Mouse (Mus musculus): ENCODE measurements at regions not wholly inside any gene's neighbourhood (a gene's known extent, or its start where the extent isn't known, plus 50 kb on each side); places are given as distances from the start of the nearest gene placed in this dataset.

DNA sequence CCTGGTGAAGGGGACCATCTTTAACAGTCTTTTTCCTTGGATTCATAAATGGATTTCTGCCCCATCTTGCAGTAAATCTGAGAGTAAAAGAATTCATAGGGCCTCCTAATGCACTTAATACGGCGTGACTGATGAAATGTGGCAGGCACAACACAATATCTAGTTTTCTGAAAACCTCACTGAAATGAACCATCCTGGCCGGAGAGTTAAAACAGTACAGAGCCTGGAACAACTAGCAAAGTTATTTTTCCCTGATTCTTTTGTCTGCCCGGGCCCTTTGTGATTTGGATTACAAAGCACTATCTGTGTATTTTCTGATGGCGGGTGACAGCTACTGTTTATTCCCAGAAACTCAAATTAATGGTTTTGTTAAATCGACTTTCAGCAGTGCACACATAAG is 283.8 kb downstream of the Tox3 start:
- 60% methylated on average over 6 of the region's 6 CpGs for WGBS
- Histone ChIP-seq H3K4me3 (replicated peaks; ENCODE audit: low read depth, low read length) (no peak overlapping the region), H3K4me1 (replicated peaks; ENCODE audit: insufficient read depth, low read length) (no peaks in the 10 kb centered on the region), H3K36me3 (ENCODE audit: insufficient read depth, low read length) (no peaks in the 10 kb centered on the region), H3K27ac (no peak overlapping the region), H3K27me3 (ENCODE audit: insufficient read depth, low read length) (no peaks in the 10 kb centered on the region), H3K9me3 (replicated peaks; ENCODE audit: low read length) (no peaks in the 10 kb centered on the region), H3K9ac (ENCODE audit: low read depth, low read length) (no peak overlapping the region), H3K4me2 (ENCODE audit: low read length) (no peak overlapping the region)
- no peak for ATAC-seq (replicated peaks; ENCODE audit: low FRiP score, low read depth)
- no peak for DNase-seq (ENCODE audit: low spot score)
- no peak for TF ChIP-seq CTCF (IDR thresholded peaks at IDR 0.05; ENCODE audit: low read depth)

DNA sequence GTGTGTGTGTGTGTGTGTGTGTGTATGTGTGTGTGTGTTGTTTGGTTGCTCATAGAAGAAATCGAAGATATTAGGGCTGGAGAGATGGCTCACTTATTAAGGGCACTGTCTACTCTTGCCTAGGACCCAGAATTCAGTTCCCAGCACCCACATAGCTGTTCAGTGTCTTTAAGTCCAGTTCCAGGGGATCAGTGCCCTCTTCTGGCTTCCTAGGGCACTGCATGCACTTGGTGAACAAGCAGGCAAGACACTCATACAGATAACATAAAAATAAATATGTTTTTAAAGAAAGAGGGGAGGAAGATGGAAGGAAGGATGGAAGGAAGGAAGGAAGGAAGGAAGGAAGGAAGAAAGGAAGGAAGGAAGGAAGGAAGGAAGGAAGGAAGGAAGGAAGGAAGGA is 284.9 kb downstream of the Tox3 start:
- Histone ChIP-seq H3K9me3 (replicated peaks; ENCODE audit: low read length) (no peaks in the 10 kb centered on the region), H3K4me3 (replicated peaks; ENCODE audit: low read depth, low read length) (no peak overlapping the region), H3K27ac (no peak overlapping the region), H3K4me2 (ENCODE audit: low read length) (no peak overlapping the region), H3K27me3 (ENCODE audit: insufficient read depth, low read length) (no peaks in the 10 kb centered on the region), H3K4me1 (replicated peaks; ENCODE audit: insufficient read depth, low read length) (no peaks in the 10 kb centered on the region), H3K36me3 (ENCODE audit: insufficient read depth, low read length) (no peaks in the 10 kb centered on the region), H3K9ac (ENCODE audit: low read depth, low read length) (no peak overlapping the region)
- no peak for DNase-seq (ENCODE audit: low spot score)
- peak; percentile 52 for TF ChIP-seq CTCF (IDR thresholded peaks at IDR 0.05; ENCODE audit: low read depth)
- 92% methylated on average over 1 of the region's 1 CpGs for WGBS
- no peak for ATAC-seq (replicated peaks; ENCODE audit: low FRiP score, low read depth)

DNA sequence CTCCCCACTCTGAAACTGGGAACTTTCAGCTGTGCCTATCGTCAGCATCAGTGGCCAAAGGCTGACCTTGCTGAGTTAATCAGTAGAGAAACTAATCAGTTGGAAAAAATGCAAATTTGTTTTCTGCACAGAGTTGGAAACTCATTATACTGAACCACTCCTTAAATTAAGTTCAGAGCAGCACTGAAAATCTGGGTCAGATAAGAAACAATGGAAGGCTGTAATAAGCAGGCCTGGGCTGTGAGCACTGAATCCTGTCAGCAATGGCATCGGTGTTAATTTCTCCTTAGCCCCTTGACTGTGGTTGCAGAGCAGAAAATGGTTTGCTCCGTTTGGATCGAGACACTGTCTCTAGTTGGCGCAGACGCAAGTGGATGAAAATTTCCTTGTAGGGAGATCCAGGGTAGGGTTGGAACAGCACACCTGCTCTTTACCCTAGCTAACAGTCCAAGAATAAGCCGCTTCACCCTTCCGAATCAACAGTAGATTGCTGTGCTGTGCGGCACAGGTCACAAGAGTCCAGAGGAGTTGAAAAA is 289.4 kb downstream of the Tox3 start:
- ATAC-seq (replicated peaks; ENCODE audit: low FRiP score, low read depth) (peak; percentile 68), DNase-seq (ENCODE audit: low spot score) (peak; percentile 31)
- Histone ChIP-seq H3K27me3 (ENCODE audit: insufficient read depth, low read length) (no peaks in the 10 kb centered on the region), H3K4me2 (ENCODE audit: low read length) (no peak overlapping the region), H3K4me1 (replicated peaks; ENCODE audit: insufficient read depth, low read length) (no peaks in the 10 kb centered on the region), H3K9ac (ENCODE audit: low read depth, low read length) (no peak overlapping the region), H3K27ac (peak overlapping the region; percentile 70), H3K36me3 (ENCODE audit: insufficient read depth, low read length) (no peaks in the 10 kb centered on the region), H3K4me3 (replicated peaks; ENCODE audit: low read depth, low read length) (no peak overlapping the region), H3K9me3 (replicated peaks; ENCODE audit: low read length) (no peaks in the 10 kb centered on the region)
- TF ChIP-seq CTCF (IDR thresholded peaks at IDR 0.05; ENCODE audit: low read depth): no peak
- WGBS: 58% methylated on average over 9 of the region's 9 CpGs

DNA sequence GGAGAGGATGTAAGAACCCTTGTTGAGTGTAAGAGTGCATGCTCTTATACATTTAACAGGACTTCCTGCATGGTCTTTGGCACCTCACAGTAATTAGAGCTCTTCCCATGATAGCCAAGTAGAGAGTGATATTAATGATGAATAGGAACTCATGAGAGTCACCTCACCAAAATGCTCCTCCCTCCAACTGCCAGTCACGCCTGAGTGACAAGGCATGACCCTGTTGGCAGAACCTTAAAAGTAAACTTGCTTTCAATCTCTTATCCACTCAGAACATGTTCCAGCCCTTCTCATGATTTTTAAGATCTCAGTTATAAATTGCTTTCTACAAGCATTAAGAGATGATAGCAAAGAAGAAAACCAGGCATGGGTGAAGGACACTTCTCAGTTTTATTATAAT is 291.8 kb downstream of the Tox3 start:
- Histone ChIP-seq H3K4me1 (replicated peaks; ENCODE audit: insufficient read depth, low read length) (no peaks in the 10 kb centered on the region), H3K9me3 (replicated peaks; ENCODE audit: low read length) (no peaks in the 10 kb centered on the region), H3K9ac (ENCODE audit: low read depth, low read length) (no peak overlapping the region), H3K27me3 (ENCODE audit: insufficient read depth, low read length) (no peaks in the 10 kb centered on the region), H3K4me2 (ENCODE audit: low read length) (no peak overlapping the region), H3K4me3 (replicated peaks; ENCODE audit: low read depth, low read length) (no peak overlapping the region), H3K27ac (no peak overlapping the region), H3K36me3 (ENCODE audit: insufficient read depth, low read length) (no peaks in the 10 kb centered on the region)
- WGBS: 79% methylated on average over 1 of the region's 1 CpGs
- no peak for DNase-seq (ENCODE audit: low spot score)
- no peak for TF ChIP-seq CTCF (IDR thresholded peaks at IDR 0.05; ENCODE audit: low read depth)
- ATAC-seq (replicated peaks; ENCODE audit: low FRiP score, low read depth): no peak

DNA sequence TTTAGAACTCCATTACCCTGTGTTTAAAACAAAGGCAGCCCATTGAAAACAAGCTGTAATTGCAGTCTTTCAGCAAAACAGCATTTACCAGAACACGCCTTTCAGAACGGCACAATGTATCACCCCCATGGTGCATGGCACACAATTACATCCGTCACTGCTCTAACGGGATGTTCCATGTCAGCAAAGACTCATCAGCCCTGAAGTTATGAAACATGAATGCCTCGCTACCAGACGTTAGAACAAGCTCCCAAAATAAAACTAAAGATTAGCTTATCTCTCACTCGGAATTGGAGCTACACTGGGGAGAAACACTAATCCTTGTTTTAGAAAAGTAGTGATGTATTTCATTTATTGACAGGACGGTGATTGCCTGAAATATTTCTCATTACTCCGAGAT is 301.4 kb downstream of the Tox3 start:
- Histone ChIP-seq H3K36me3 (ENCODE audit: insufficient read depth, low read length) (no peaks in the 10 kb centered on the region), H3K9me3 (replicated peaks; ENCODE audit: low read length) (no peaks in the 10 kb centered on the region), H3K27ac (no peak overlapping the region), H3K4me1 (replicated peaks; ENCODE audit: insufficient read depth, low read length) (no peaks in the 10 kb centered on the region), H3K4me3 (replicated peaks; ENCODE audit: low read depth, low read length) (no peak overlapping the region), H3K4me2 (ENCODE audit: low read length) (no peak overlapping the region), H3K27me3 (ENCODE audit: insufficient read depth, low read length) (no peaks in the 10 kb centered on the region), H3K9ac (ENCODE audit: low read depth, low read length) (no peak overlapping the region)
- DNase-seq (ENCODE audit: low spot score) (no peak), ATAC-seq (replicated peaks; ENCODE audit: low FRiP score, low read depth) (no peak)
- WGBS: 88% methylated on average over 9 of the region's 9 CpGs
- TF ChIP-seq CTCF (IDR thresholded peaks at IDR 0.05; ENCODE audit: low read depth): no peak

DNA sequence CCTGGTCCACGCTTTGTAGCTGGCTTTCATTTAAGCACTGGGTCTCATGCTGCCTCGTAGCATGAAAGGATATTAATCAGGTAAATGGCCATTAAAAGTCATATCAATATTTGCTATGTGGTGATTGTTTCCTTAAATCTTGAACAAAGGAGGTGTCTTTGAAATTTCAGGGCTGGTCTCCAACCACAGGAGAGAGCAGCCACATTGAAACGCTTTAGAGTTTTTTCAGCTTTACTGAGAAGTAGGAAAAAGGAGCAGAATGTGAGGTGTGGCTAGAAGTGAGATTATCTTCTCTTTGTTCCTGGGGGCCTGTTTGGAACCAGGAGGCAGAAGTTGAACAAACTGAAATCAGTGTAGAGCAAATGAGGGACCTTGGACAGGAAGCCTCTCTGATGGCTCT is 311.7 kb downstream of the Tox3 start:
- no peaks in the 10 kb centered on the region for H3K36me3 ChIP-seq (ENCODE audit: insufficient read depth, low read length)
- H3K9me3 ChIP-seq (replicated peaks; ENCODE audit: low read length): no peaks in the 10 kb centered on the region
- H3K4me2 ChIP-seq (ENCODE audit: low read length): no peak overlapping the region
- H3K27ac ChIP-seq: no peak overlapping the region
- TF ChIP-seq CTCF (IDR thresholded peaks at IDR 0.05; ENCODE audit: low read depth): no peak
- ATAC-seq (replicated peaks; ENCODE audit: low FRiP score, low read depth) (no peak), DNase-seq (ENCODE audit: low spot score) (no peak)
- H3K4me3 ChIP-seq (replicated peaks; ENCODE audit: low read depth, low read length): no peak overlapping the region
- no peaks in the 10 kb centered on the region for H3K27me3 ChIP-seq (ENCODE audit: insufficient read depth, low read length)
- 63% methylated on average over 3 of the region's 3 CpGs for WGBS
- H3K4me1 ChIP-seq (replicated peaks; ENCODE audit: insufficient read depth, low read length): no peaks in the 10 kb centered on the region
- H3K9ac ChIP-seq (ENCODE audit: low read depth, low read length): no peak overlapping the region

DNA sequence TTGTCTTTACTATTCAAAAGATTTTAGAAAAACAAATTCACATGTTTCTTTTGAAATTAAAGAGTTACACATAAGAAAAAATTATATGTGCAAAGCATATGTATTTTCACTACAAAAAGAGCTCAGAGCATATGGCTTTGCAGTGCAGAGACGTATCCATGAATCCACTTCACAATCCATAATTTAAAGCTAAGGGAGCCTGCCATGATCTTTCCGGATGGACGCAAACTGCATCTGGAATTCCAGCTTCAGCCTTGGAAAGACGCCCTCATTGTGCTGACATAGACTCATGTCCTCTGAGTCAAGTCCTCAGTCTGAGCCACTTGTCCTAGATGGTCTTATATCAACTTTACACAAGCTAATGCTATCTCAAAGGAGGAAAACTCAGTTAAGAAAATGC is 315.6 kb downstream of the Tox3 start:
- H3K4me3 ChIP-seq (replicated peaks; ENCODE audit: low read depth, low read length): no peak overlapping the region
- WGBS: 85% methylated on average over 4 of the region's 4 CpGs

More for the DNA sequence above, 315.6 kb downstream of the Tox3 start:
- ATAC-seq (replicated peaks; ENCODE audit: low FRiP score, low read depth) (no peak), DNase-seq (ENCODE audit: low spot score) (no peak)
- no peaks in the 10 kb centered on the region for H3K36me3 ChIP-seq (ENCODE audit: insufficient read depth, low read length)
- H3K4me2 ChIP-seq (ENCODE audit: low read length): no peak overlapping the region
- no peak for TF ChIP-seq CTCF (IDR thresholded peaks at IDR 0.05; ENCODE audit: low read depth)
- H3K9ac ChIP-seq (ENCODE audit: low read depth, low read length): no peak overlapping the region
- H3K9me3 ChIP-seq (replicated peaks; ENCODE audit: low read length): no peaks in the 10 kb centered on the region
- H3K4me1 ChIP-seq (replicated peaks; ENCODE audit: insufficient read depth, low read length): no peaks in the 10 kb centered on the region
- no peak overlapping the region for H3K27ac ChIP-seq
- no peaks in the 10 kb centered on the region for H3K27me3 ChIP-seq (ENCODE audit: insufficient read depth, low read length)

Data from kidney, postnatal 0 days (tissue).